Mouse (Mus musculus) v-Abl transformed pro-B cells (cell line): ENCODE data around the gene Megf8.

Experiments
- in situ Hi-C, 2 experiments: fragments of 400-800 bp; cut with MboI; formaldehyde crosslinking; loops; one replicate each; pipeline ENCODE4 v1.15.1; 2025; ENCODE audit not compliant: unreplicated experiment in 2 of 2

Megf8 gene

GRCm38 (mm10) chr7:25317446-25317999, 559 bp downstream of the Megf8 start:
- in situ Hi-C loops = loop anchor here (5.0 kb wide), 3 partner anchors 35 to 215 kb away; no protein-coding TSS in a partner anchor

DNA sequence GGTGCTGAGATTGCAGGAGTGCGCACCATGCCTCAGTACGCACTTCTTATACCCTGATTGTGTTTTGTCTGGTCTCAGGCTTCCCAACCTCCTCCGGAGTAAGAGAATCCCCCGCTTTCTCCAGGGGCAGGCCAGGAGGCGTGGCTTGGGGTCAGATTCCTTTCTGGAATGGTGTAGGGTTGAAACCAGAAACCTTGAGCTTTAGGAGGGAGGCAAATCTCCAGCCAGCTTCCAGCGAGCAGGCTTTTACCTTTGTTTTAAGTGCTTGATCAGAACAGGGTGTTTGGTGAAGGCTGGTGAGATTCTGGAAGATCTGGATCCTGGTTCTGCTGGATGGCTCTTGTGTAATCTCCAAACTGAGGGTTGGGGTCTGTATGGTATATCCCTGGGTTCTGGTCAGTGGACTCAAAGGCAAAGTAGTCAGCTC, 5.1 kb downstream of the Megf8 start:
- in situ Hi-C loops = no loop called here

DNA sequence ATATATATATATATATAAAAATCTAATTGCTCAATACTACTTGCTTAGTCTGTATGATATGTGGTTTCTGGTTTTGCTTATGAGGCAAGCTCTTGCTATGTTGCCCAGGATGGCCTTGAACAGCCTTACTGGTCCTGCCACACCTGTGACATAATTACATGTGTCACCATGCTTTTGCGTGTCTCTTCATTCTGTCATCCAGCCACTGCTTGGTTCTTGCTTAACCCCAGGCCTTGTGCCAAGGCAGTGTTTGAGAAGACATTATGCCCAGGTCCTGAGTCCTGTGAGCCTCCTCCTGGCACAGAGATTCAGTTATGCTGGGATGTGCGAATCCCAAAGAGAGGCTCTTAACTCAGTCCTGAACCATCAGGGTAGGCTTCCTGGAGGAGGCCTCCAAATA, 6.3 kb downstream of the Megf8 start:
- in situ Hi-C loops = no loop called here

DNA sequence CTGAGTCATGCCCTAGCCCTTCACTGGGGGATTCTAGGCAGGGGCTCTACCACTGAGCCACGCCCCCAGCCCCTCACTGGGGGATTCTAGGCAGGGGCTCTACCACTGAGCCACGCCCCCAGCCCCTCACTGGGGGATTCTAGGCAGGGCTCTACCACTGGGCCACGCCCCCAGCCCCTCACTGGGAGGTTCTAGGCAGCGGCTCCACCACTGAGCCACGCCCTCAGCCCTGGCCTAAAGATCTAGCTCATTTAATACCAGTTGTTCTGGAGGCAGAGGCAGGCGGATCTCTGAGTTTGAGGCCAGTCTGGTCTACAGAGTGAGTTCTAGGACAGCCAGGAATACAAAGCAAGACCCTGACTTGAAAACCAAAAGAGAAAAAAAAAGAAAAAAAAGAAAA, 8.5 kb downstream of the Megf8 start:
- in situ Hi-C loops = loop anchor here (5.0 to 25.0 kb wide), 4 partner anchors 77 to 513 kb away; no protein-coding TSS in a partner anchor

GRCm38 (mm10) chr7:25326233-25326632, 9.3 kb downstream of the Megf8 start:
- in situ Hi-C loops = loop anchor here (5.0 to 25.0 kb wide), 4 partner anchors 76 to 514 kb away; no protein-coding TSS in a partner anchor

GRCm38 (mm10) chr7:25333596-25334307, 16.8 kb downstream of the Megf8 start:
- in situ Hi-C loops = loop anchor here (5.0 to 25.0 kb wide), 2 partner anchors 146 to 521 kb away; no protein-coding TSS in a partner anchor

- in situ Hi-C loops = loop anchor here (5.0 to 25.0 kb wide), 2 partner anchors 147 to 522 kb away; no protein-coding TSS in a partner anchor
These were observed 17.5 kb downstream of the Megf8 start for GRCm38 (mm10) chr7:25334472-25334871.

DNA sequence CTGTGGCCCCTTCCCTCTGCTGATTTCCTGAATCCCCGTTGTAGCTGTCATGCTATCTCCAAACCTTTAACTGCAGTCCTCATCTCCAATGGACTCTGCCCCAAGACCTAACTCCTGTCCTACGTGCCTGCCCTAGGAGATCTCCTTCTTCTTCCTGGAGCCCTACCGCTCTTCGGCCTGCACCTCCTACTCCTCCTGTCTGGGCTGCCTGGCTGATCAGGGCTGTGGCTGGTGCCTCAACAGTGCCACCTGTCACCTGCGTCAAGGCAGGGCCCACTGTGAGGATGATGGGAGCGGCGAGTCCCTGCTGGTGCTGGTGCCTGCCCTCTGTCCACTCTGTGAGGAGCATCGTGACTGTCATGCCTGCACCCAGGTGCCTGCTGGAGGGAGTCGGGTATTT, 22.4 kb downstream of the Megf8 start:
- in situ Hi-C loops = loop anchor here in 1 of 2 experiments (25.0 kb wide), 1 partner anchor 527 kb away; no protein-coding TSS in a partner anchor

GRCm38 (mm10) chr7:25341000-25341784, 24.2 kb downstream of the Megf8 start:
- in situ Hi-C loops = loop anchor here in 1 of 2 experiments (25.0 kb wide), 1 partner anchor 529 kb away; no protein-coding TSS in a partner anchor

DNA sequence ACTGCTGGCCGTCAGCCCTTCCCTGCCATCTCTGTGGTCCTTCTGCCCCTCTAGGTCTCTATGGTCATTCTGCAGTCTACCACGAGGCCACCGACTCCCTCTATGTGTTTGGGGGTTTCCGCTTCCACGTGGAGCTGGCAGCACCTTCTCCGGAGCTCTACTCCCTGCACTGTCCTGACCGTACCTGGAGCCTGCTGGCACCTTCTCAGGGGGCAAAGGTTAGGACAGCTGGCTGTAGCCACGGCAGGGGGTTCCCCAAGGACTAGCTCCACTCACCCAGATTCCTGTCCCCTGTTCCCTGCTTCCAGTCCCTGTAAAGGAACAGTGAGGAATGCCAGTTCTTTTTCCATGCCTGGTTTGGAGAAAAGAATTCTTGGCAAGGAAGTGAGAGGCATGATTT, 31.9 kb downstream of the Megf8 start:
- in situ Hi-C loops = loop anchor here in 1 of 2 experiments (25.0 kb wide), 1 partner anchor 537 kb away; no protein-coding TSS in a partner anchor

DNA sequence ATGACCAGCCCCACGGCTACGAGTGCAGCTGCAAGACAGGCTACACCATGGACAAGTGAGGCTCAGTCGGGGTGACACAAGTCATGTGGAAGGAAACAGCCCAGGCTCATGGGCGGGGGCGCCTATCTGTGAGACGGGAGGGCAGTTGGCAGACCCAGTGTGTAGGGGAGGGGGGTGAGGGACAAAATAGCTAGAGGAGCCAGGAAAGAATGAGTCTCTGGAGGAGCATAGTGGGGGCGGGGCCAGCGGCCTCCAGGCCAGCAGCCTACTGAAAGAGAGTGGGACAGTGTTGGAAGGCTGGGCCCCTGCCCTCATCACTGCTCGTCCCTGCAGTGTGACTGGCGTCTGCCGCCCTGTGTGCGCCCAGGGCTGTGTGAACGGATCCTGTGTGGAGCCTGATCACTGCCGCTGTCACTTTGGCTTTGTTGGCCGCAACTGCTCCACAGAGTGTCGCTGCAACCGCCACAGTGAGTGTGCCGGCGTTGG, 41.8 kb downstream of the Megf8 start:
- in situ Hi-C loops = no loop called here

DNA sequence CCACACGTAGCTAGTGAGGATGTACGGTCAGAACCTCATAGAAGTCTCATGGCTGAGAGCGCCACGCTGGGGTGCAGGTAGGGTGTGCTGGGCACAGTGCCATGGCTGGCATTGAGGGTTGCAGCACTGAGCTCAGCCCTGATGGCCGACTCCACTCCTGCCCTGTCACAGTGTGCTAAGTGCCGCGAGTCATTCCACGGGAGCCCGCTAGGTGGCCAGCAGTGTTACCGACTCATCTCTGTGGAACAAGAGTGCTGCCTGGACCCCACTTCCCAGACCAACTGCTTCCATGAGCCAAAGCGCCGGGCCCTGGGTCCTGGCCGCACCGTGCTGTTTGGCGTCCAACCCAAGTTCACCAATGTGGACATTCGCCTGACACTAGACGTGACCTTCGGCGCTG, 46.2 kb downstream of the Megf8 start:
- in situ Hi-C loops = no loop called here

GRCm38 (mm10) chr7:25363632-25364031, 46.7 kb downstream of the Megf8 start:
- in situ Hi-C loops = no loop called here

GRCm38 (mm10) chr7:25365937-25366625, 49.1 kb downstream of the Megf8 start:
- in situ Hi-C loops = no loop called here

- in situ Hi-C loops = no loop called here
These were observed 50.8 kb downstream of the Megf8 start for GRCm38 (mm10) chr7:25367632-25368293.

DNA sequence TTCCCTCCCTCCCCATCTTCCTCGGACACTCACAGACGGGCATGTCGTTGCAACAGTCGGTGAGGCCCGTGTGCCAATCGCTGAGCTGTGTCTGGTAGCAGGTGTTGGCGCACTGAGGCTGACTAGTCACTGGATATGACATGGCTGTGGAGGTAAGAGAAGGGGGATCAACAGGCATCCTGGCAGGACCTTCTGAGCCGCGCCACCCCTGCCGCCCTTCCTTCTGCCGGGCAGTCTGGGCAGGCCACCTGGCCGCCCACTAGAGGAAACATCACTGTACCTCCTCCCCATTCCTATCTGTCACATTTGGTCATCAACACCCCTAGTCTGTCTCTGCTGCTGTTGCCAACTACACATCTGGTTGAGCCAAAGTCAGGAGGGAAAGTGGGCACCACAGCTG, 51.4 kb downstream of the Megf8 start:
- in situ Hi-C loops = no loop called here

- in situ Hi-C loops = no loop called here
These were observed 52.2 kb downstream of the Megf8 start, which contains the start of gene Cnfn for GRCm38 (mm10) chr7:25369058-25369749. Gene Cnfn, minus strand, starts transcription at chr7:25369724.

DNA sequence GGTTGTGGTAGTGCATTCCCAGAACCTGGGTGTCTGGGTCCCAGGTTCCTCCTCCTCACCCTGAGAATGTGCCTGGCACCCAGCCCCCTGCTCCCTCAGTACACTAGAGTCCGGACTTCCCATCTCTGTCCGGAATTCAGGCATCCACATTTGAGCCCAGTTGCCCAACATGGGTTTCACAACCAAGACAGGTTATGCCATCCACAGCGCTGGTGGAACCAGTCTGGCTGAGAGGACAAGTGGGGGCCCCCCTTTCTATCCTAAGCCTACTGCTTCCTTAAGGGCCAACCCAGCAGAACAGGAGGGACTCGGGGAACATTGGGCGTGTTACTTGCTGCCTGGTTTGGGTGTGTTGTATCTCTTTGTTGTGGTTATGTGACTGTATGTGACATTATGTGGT, 55.5 kb downstream of the Megf8 start:
- in situ Hi-C loops = no loop called here

- in situ Hi-C loops = no loop called here
These were observed 59.6 kb downstream of the Megf8 start for GRCm38 (mm10) chr7:25376556-25376955.
